Mouse (Mus musculus) hindbrain, embryonic 12.5 days (tissue): Measurements from ENCODE around the gene Ercc6. TPM values are rescaled to one million over a fixed set of nuclear protein-coding genes. Genes with fewer than 3 reads are reported as not detected.

Experiments used
- ATAC-seq: fragments of 200-750 bp; cut with Nextera tagmentation; 2 replicates; pipeline ENCODE4 v1.8.0; 2017; ENCODE audit warnings: moderate TSS enrichment; ENCODE audit not compliant: low FRiP score
- H3K27ac ChIP-seq: fragments of 300-500 bp; sonication (generic); 2 replicates; pipeline ENCODE4 v1.5.1; 2016; ENCODE audit warnings: mild to moderate bottlenecking
- H3K27me3 ChIP-seq: fragments of 300-500 bp; sonication (generic); 2 replicates; pipeline ENCODE4 v1.6.1; 2016; ENCODE audit warnings: mild to moderate bottlenecking
- H3K36me3 ChIP-seq: fragments of 300-500 bp; sonication (generic); 2 replicates; pipeline ENCODE4 v1.6.1; 2016; ENCODE audit warnings: mild to moderate bottlenecking
- H3K4me1 ChIP-seq: fragments of 300-500 bp; sonication (generic); 2 replicates; pipeline ENCODE4 v1.6.1; 2016
- H3K4me2 ChIP-seq: fragments of 300-500 bp; sonication (generic); replicated peaks from 2 replicates; pipeline ENCODE4 v1.6.1; 2016; ENCODE audit warnings: mild to moderate bottlenecking
- H3K4me3 ChIP-seq: fragments of 300-500 bp; sonication (generic); 2 replicates; pipeline ENCODE4 v1.5.1; 2016; ENCODE audit warnings: mild to moderate bottlenecking
- H3K9ac ChIP-seq: fragments of 300-500 bp; sonication (generic); 2 replicates; pipeline ENCODE4 v1.6.1; 2016; ENCODE audit warnings: mild to moderate bottlenecking, moderate library complexity
- H3K9me3 ChIP-seq: fragments of 300-500 bp; sonication (generic); replicated peaks from 2 replicates; pipeline ENCODE4 v1.6.1; 2016; ENCODE audit warnings: mild to moderate bottlenecking
- WGBS: fragments of 180-500 bp; shearing (Covaris S2); methylation state at CpG from one replicate; pipeline ENCODE4 v1.1.7; 2016; 5-methylcytosine and 5-hydroxymethylcytosine counted together
- polyA plus RNA-seq: library from polyadenylated mRNA; unstranded; fragments of >200 nt; fragmentation: Nextera tagmentation; extraction: Ambion mirVana; gene quantifications from 2 replicates; pipeline ENCODE4 v1.2.1, GENCODE M21; 2016

The Ercc6 gene
- 33.7 and 34.4 TPM in 2 replicates for polyA plus RNA-seq

GRCm38 (mm10) chr14:32513336-32514032 is at the start of gene Ercc6:
TSS of gene Ercc6 (plus strand) at chr14:32513521.
- Histone ChIP-seq H3K36me3 (peaks cover 14% of the 10 kb centered on the region), H3K27ac (peak within 1 kb of the TSS; percentile 86)
- WGBS = under 1% methylated on average over 62 of the region's 62 CpGs

GRCm38 (mm10) chr14:32464601-32465505 is 48.5 kb upstream of the Ercc6 start, which contains the start of gene Slc18a3:
TSS of gene Slc18a3 (minus strand) at chr14:32464850.
- H3K4me2 ChIP-seq = peak within 1 kb of the TSS; percentile 64
- H3K9ac ChIP-seq = peak within 1 kb of the TSS; percentile 54
- H3K4me3 ChIP-seq = peak within 1 kb of the TSS; percentile 40
- ATAC-seq = peak; percentile 51; the same call in 1 of the 2 replicates
- H3K4me1 ChIP-seq = peaks cover 33% of the 10 kb centered on the region
- H3K36me3 ChIP-seq = no peaks in the 10 kb centered on the region
- no peaks in the 10 kb centered on the region; the same call in 1 of the 2 replicates for H3K9me3 ChIP-seq
- peaks cover 85% of the 10 kb centered on the region for H3K27me3 ChIP-seq
- H3K27ac ChIP-seq = no peak within 1 kb of the TSS
- 0% methylated on average over 53 of the region's 70 CpGs for whole genome bisulfite sequencing

More at GRCm38 (mm10) chr14:32513336-32514032, at the start of gene Ercc6:
- Histone ChIP-seq H3K9me3 (no peaks in the 10 kb centered on the region), H3K27me3 (no peaks in the 10 kb centered on the region), H3K4me3 (peak within 1 kb of the TSS; percentile 63), H3K4me1 (peaks cover 14% of the 10 kb centered on the region), H3K9ac (peak within 1 kb of the TSS; percentile 66), H3K4me2 (peak within 1 kb of the TSS; percentile 61)
- peak; percentile 96 for ATAC-seq

GRCm38 (mm10) chr14:32465506-32465870 is 47.8 kb upstream of the Ercc6 start:
- no peaks in the 10 kb centered on the region for H3K36me3 ChIP-seq
- H3K4me3 ChIP-seq = peak overlapping the region; percentile 40
- H3K9ac ChIP-seq = no peak overlapping the region
- WGBS = 2% methylated on average over 6 of the region's 11 CpGs
- no peak overlapping the region for H3K27ac ChIP-seq
- H3K4me2 ChIP-seq = peak overlapping the region; percentile 64
- H3K9me3 ChIP-seq = no peaks in the 10 kb centered on the region; the same call in 1 of the 2 replicates
- peaks cover 78% of the 10 kb centered on the region for H3K27me3 ChIP-seq
- ATAC-seq = no peak
- peaks cover 32% of the 10 kb centered on the region for H3K4me1 ChIP-seq

GRCm38 (mm10) chr14:32465889-32466288 is 47.4 kb upstream of the Ercc6 start, which contains the start of gene Chat:
TSS of gene Chat (minus strand) at chr14:32465989.
- WGBS = 14% methylated on average over 13 of the region's 13 CpGs
- H3K4me1 ChIP-seq = peaks cover 30% of the 10 kb centered on the region
- no peak for ATAC-seq
- H3K27ac ChIP-seq = no peak within 1 kb of the TSS
- H3K36me3 ChIP-seq = no peaks in the 10 kb centered on the region
- H3K27me3 ChIP-seq = peaks cover 74% of the 10 kb centered on the region
- H3K9ac ChIP-seq = peak within 1 kb of the TSS; percentile 14; the same call in 1 of the 2 replicates
- no peaks in the 10 kb centered on the region; the same call in 1 of the 2 replicates for H3K9me3 ChIP-seq
- peak within 1 kb of the TSS; percentile 40 for H3K4me3 ChIP-seq
- H3K4me2 ChIP-seq = peak within 1 kb of the TSS; percentile 64

GRCm38 (mm10) chr14:32467606-32468005 is 45.7 kb upstream of the Ercc6 start:
- Histone ChIP-seq H3K9me3 (no peaks in the 10 kb centered on the region), H3K27ac (no peak overlapping the region), H3K36me3 (no peaks in the 10 kb centered on the region), H3K4me3 (no peak overlapping the region), H3K27me3 (peaks cover 57% of the 10 kb centered on the region), H3K4me2 (no peak overlapping the region), H3K4me1 (peaks cover 30% of the 10 kb centered on the region), H3K9ac (no peak overlapping the region)
- ATAC-seq = no peak
- WGBS = 6% methylated on average over 5 of the region's 5 CpGs

GRCm38 (mm10) chr14:32472996-32473395 is 40.3 kb upstream of the Ercc6 start:
- H3K9ac ChIP-seq = no peak overlapping the region
- H3K36me3 ChIP-seq = no peaks in the 10 kb centered on the region
- H3K9me3 ChIP-seq = no peaks in the 10 kb centered on the region
- H3K27ac ChIP-seq = no peak overlapping the region
- 14% methylated on average over 4 of the region's 4 CpGs for whole genome bisulfite sequencing
- H3K27me3 ChIP-seq = peaks cover 5% of the 10 kb centered on the region
- no peak overlapping the region for H3K4me3 ChIP-seq
- peak; percentile 69; the same call in 1 of the 2 replicates for ATAC-seq
- H3K4me1 ChIP-seq = no peaks in the 10 kb centered on the region
- no peak overlapping the region for H3K4me2 ChIP-seq

- Histone ChIP-seq H3K4me1 (no peaks in the 10 kb centered on the region), H3K4me2 (no peak overlapping the region), H3K9me3 (no peaks in the 10 kb centered on the region), H3K4me3 (no peak overlapping the region), H3K27ac (no peak overlapping the region), H3K27me3 (no peaks in the 10 kb centered on the region; the same call in 1 of the 2 replicates), H3K36me3 (no peaks in the 10 kb centered on the region), H3K9ac (no peak overlapping the region)
- no peak for ATAC-seq
- WGBS = 77% methylated on average over 6 of the region's 6 CpGs
Observed at GRCm38 (mm10) chr14:32476559-32476958, 36.8 kb upstream of the Ercc6 start.

GRCm38 (mm10) chr14:32477581-32477980 is 35.7 kb upstream of the Ercc6 start:
- Histone ChIP-seq H3K4me3 (no peak overlapping the region), H3K9me3 (no peaks in the 10 kb centered on the region), H3K27ac (no peak overlapping the region), H3K36me3 (no peaks in the 10 kb centered on the region), H3K27me3 (no peaks in the 10 kb centered on the region; the same call in 1 of the 2 replicates), H3K4me2 (no peak overlapping the region), H3K9ac (no peak overlapping the region), H3K4me1 (no peaks in the 10 kb centered on the region)
- WGBS = 59% methylated on average over 1 of the region's 1 CpGs
- ATAC-seq = no peak

- Histone ChIP-seq H3K27ac (no peak overlapping the region), H3K4me2 (no peak overlapping the region), H3K36me3 (no peaks in the 10 kb centered on the region), H3K27me3 (no peaks in the 10 kb centered on the region; the same call in 1 of the 2 replicates), H3K9ac (no peak overlapping the region), H3K9me3 (no peaks in the 10 kb centered on the region), H3K4me1 (no peaks in the 10 kb centered on the region), H3K4me3 (no peak overlapping the region)
- no peak for ATAC-seq
- 12% methylated on average over 3 of the region's 3 CpGs for WGBS
Observed at GRCm38 (mm10) chr14:32482061-32482460, 31.3 kb upstream of the Ercc6 start.

- Histone ChIP-seq H3K9ac (0 out of 2 replicates have a peak overlapping the region, but pooled peaks have one; percentile 23), H3K4me3 (peak overlapping the region; percentile 18; the same call in 1 of the 2 replicates), H3K27ac (no peak overlapping the region), H3K4me2 (peak overlapping the region; percentile 47), H3K36me3 (no peaks in the 10 kb centered on the region), H3K4me1 (no peaks in the 10 kb centered on the region), H3K27me3 (peaks cover 3% of the 10 kb centered on the region), H3K9me3 (no peaks in the 10 kb centered on the region)
- ATAC-seq = no peak
- 18% methylated on average over 13 of the region's 13 CpGs for WGBS
Observed at GRCm38 (mm10) chr14:32492521-32492920, 20.8 kb upstream of the Ercc6 start.

GRCm38 (mm10) chr14:32496115-32496850 is 17.0 kb upstream of the Ercc6 start:
- H3K27me3 ChIP-seq = peaks cover 3% of the 10 kb centered on the region; the same call in 1 of the 2 replicates
- no peak overlapping the region for H3K27ac ChIP-seq
- H3K9me3 ChIP-seq = no peaks in the 10 kb centered on the region
- no peak overlapping the region for H3K9ac ChIP-seq
- no peak overlapping the region for H3K4me3 ChIP-seq
- no peaks in the 10 kb centered on the region for H3K36me3 ChIP-seq
- ATAC-seq = no peak
- WGBS = 76% methylated on average over 8 of the region's 8 CpGs
- no peaks in the 10 kb centered on the region for H3K4me1 ChIP-seq
- no peak overlapping the region for H3K4me2 ChIP-seq
